ENCODE assay signal across 12 mouse cellular contexts in the genomic region with DNA sequence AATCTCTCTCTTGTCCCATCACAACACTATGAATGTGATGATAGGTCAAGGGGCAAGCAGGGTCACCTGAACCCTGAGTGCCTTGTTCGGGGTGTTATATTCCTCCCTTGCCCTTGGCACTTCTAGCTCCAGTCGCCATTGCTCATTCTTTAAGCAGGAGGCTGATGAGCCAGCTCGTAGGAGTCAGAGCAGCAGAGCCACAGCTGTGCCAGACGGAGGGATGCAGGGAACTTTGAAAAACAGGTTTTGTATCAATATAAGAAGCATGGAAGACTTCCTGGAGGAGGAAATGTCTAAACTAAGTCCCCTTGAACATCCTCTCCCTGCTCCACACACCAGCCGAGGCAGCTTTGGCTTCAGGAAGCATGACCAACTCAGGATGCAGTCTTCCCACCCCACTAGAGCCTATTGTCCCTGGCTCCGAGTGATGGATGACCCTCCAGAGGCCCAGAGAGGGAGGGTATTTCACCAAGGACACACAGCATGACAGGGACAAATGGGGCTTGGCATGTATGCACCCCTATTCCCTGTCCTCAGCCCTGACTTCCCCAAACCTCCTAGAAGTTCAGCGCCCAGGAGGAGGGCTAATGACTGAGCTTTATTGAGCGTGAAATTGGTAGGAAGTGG.
DNase-seq lines count a peak whose midpoint lies in the region; ATAC-seq lines count a peak whose summit lies in the region.
"Had no signal": no experiment of that assay in that cellular context is flagged by ENCODE, and none has a peak within 500 bp of the region (broad histone marks: within the 10 kb centered on the region; RNA-seq: fewer than 3 reads in every experiment).

No protein-coding gene starts in this region.

- no peak overlapping the region for H3K9ac ChIP-seq in forebrain, embryonic 13.5 days
- H3K9ac ChIP-seq in neural tube, embryonic 12.5 days, result 0 out of 2 replicates have a peak overlapping the region, but pooled peaks have one; percentile 22
- no peak overlapping the region for H3K9ac ChIP-seq in kidney, embryonic 14.5 days (ENCODE audit: low read depth, low read length)
- H3K9ac ChIP-seq: liver, embryonic 15.5 days had no signal

- H3K27me3 ChIP-seq in forebrain, embryonic 13.5 days, result no peaks in the 10 kb centered on the region
- no peaks in the 10 kb centered on the region for H3K27me3 ChIP-seq in forebrain, embryonic 10.5 days (ENCODE audit: poor library complexity, severe bottlenecking)
- H3K27me3 ChIP-seq in neural tube, embryonic 12.5 days (replicated peaks), result no peaks in the 10 kb centered on the region
- no peaks in the 10 kb centered on the region for H3K27me3 ChIP-seq in kidney, embryonic 14.5 days (ENCODE audit: control insufficient read depth, insufficient read depth, low read length)
- H3K27me3 ChIP-seq: liver, embryonic 15.5 days had no signal

- H3K4me1 ChIP-seq in forebrain, embryonic 13.5 days, result peaks cover 13% of the 10 kb centered on the region
- H3K4me1 ChIP-seq in forebrain, embryonic 10.5 days, result peaks cover 11% of the 10 kb centered on the region
- peaks cover 18% of the 10 kb centered on the region for H3K4me1 ChIP-seq in neural tube, embryonic 12.5 days
- peaks cover 22% of the 10 kb centered on the region for H3K4me1 ChIP-seq in kidney, embryonic 14.5 days (ENCODE audit: control insufficient read depth, insufficient read depth, low read length)
- H3K4me1 ChIP-seq: liver, embryonic 15.5 days had no signal

- H3K4me2 ChIP-seq in forebrain, embryonic 13.5 days, result no peak overlapping the region
- H3K4me2 ChIP-seq in neural tube, embryonic 12.5 days (replicated peaks), result no peak overlapping the region
- no peak overlapping the region for H3K4me2 ChIP-seq in kidney, embryonic 14.5 days (replicated peaks; ENCODE audit: low read depth, low read length)
- H3K4me2 ChIP-seq: liver, embryonic 15.5 days had no signal

- ATAC-seq in forebrain, embryonic 13.5 days, result 0 out of 2 replicates have a peak, but pooled peaks have one; percentile 28
- peak; percentile 43; the same call in 1 of the 2 replicates for ATAC-seq in neural tube, embryonic 12.5 days (ENCODE audit: low FRiP score, low read depth)
- ATAC-seq in kidney, embryonic 14.5 days (ENCODE audit: low FRiP score, low TSS enrichment), result peak; percentile 66
- no peak for ATAC-seq in megakaryocyte, adult 5-6 weeks (ENCODE audit: poor library complexity, severe bottlenecking)

- H3K9me3 ChIP-seq in forebrain, embryonic 13.5 days (replicated peaks), result no peaks in the 10 kb centered on the region
- no peaks in the 10 kb centered on the region for H3K9me3 ChIP-seq in forebrain, embryonic 10.5 days
- H3K9me3 ChIP-seq in neural tube, embryonic 12.5 days, result no peaks in the 10 kb centered on the region
- no peaks in the 10 kb centered on the region for H3K9me3 ChIP-seq in kidney, embryonic 14.5 days (ENCODE audit: control insufficient read depth, low read length)
- H3K9me3 ChIP-seq: liver, embryonic 15.5 days; midbrain, embryonic 10.5 days had no signal

- DNase-seq in forebrain, embryonic 10.5 days (ENCODE audit: extremely low spot score, low spot score), result no peak
- no peak for DNase-seq in neural tube, embryonic 10.5 days (ENCODE audit: extremely low spot score, low spot score)
- no peak for DNase-seq in urinary bladder, postnatal 14 days (ENCODE audit: low spot score)
- DNase-seq in layer of hippocampus, adult 9-10 months (ENCODE audit: low spot score), result no peak
- DNase-seq: gastrocnemius, postnatal 36 days had no signal

- H3K4me3 ChIP-seq in forebrain, embryonic 13.5 days, result no peak overlapping the region
- no peak overlapping the region for H3K4me3 ChIP-seq in forebrain, embryonic 10.5 days
- H3K4me3 ChIP-seq in neural tube, embryonic 12.5 days, result no peak overlapping the region
- no peak overlapping the region for H3K4me3 ChIP-seq in kidney, embryonic 14.5 days (ENCODE audit: low read length)
- H3K4me3 ChIP-seq: liver, embryonic 15.5 days; midbrain, embryonic 10.5 days; myocyte had no signal

- H3K36me3 ChIP-seq in forebrain, embryonic 13.5 days (ENCODE audit: poor library complexity, severe bottlenecking), result no peaks in the 10 kb centered on the region
- H3K36me3 ChIP-seq in forebrain, embryonic 10.5 days (replicated peaks), result no peaks in the 10 kb centered on the region
- H3K36me3 ChIP-seq in neural tube, embryonic 12.5 days, result no peaks in the 10 kb centered on the region
- no peaks in the 10 kb centered on the region for H3K36me3 ChIP-seq in kidney, embryonic 14.5 days (ENCODE audit: control insufficient read depth, insufficient read depth, low read length)
- H3K36me3 ChIP-seq: liver, embryonic 15.5 days; midbrain, embryonic 10.5 days had no signal

- H3K27ac ChIP-seq in forebrain, embryonic 13.5 days, result no peak overlapping the region
- no peak overlapping the region for H3K27ac ChIP-seq in forebrain, embryonic 10.5 days
- no peak overlapping the region for H3K27ac ChIP-seq in neural tube, embryonic 12.5 days
- H3K27ac ChIP-seq in kidney, embryonic 14.5 days (ENCODE audit: low read depth, low read length), result no peak overlapping the region
- H3K27ac ChIP-seq: liver, embryonic 15.5 days; midbrain, embryonic 10.5 days had no signal

- 73% methylated on average over 8 of the region's 8 CpGs for WGBS in forebrain, embryonic 13.5 days
- 74% methylated on average over 8 of the region's 8 CpGs for WGBS in forebrain, embryonic 10.5 days
- 48% methylated on average over 8 of the region's 8 CpGs for WGBS in neural tube, embryonic 12.5 days
- 14% methylated on average over 8 of the region's 8 CpGs for WGBS in kidney, embryonic 14.5 days
